Mouse (Mus musculus): ENCODE measurements around the gene Hbp1. TPM values are rescaled to one million over a fixed set of nuclear protein-coding genes. Genes with fewer than 3 reads are reported as not detected.

The Hbp1 gene
- polyA plus RNA-seq, 1 experiment from 2014 or later = 47.3 TPM

GRCm38 (mm10) chr12:31885084-31885483, 65.3 kb downstream of the Hbp1 start:
- Histone ChIP-seq H3K4me2 (ENCODE audit: low read depth, low read length) (no peak overlapping the region), H3K27me3 (ENCODE audit: insufficient read depth, low read length) (no peaks in the 10 kb centered on the region), H3K27ac (ENCODE audit: low read depth) (no peak overlapping the region), H3K9me3 (ENCODE audit: low read length) (no peaks in the 10 kb centered on the region), H3K4me3 (ENCODE audit: low read depth, low read length) (no peak overlapping the region), H3K36me3 (replicated peaks; ENCODE audit: insufficient read depth, low read length) (peaks cover 8% of the 10 kb centered on the region; the same call in 1 of the 2 replicates), H3K4me1 (ENCODE audit: insufficient read depth) (no peaks in the 10 kb centered on the region), H3K9ac (replicated peaks) (no peak overlapping the region)
- DNase-seq = no peak
- TF ChIP-seq EP300 (IDR thresholded peaks at IDR 0.05; ENCODE audit: low read depth) (no peak), CTCF (IDR thresholded peaks at IDR 0.05; ENCODE audit: low read depth) (no peak)
- WGBS (ENCODE audit: insufficient replicate concordance) = 79% methylated on average over 4 of the region's 4 CpGs
- no peak for ATAC-seq

DNA sequence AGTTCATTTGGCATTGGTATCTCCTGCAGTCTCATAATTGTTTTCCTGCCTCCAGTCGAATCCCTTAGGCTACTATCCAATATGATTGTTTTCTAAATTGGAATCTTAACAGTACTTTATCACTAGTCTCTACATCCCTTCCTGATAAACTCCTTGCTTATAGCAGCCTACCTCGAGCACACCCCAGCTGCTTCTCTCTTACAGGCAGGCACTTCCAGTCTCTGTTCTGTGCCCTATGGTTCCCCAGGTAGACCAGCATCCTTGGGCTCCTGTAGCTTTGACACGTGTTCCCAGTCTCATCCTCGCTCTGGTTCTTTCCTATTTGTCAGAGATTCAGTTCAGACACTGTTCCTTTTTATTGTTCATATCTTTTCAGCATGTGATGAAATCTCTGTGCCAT, 66.0 kb downstream of the Hbp1 start:
- ATAC-seq (no peak), DNase-seq (no peak)
- Histone ChIP-seq H3K9me3 (ENCODE audit: low read length) (no peaks in the 10 kb centered on the region), H3K4me2 (ENCODE audit: low read depth, low read length) (no peak overlapping the region), H3K9ac (replicated peaks) (no peak overlapping the region), H3K4me1 (ENCODE audit: insufficient read depth) (no peaks in the 10 kb centered on the region), H3K27ac (ENCODE audit: low read depth) (no peak overlapping the region), H3K27me3 (ENCODE audit: insufficient read depth, low read length) (no peaks in the 10 kb centered on the region), H3K36me3 (replicated peaks; ENCODE audit: insufficient read depth, low read length) (peaks cover 8% of the 10 kb centered on the region; the same call in 1 of the 2 replicates), H3K4me3 (ENCODE audit: low read depth, low read length) (no peak overlapping the region)
- TF ChIP-seq CTCF (IDR thresholded peaks at IDR 0.05; ENCODE audit: low read depth) (no peak), EP300 (IDR thresholded peaks at IDR 0.05; ENCODE audit: low read depth) (no peak)
- WGBS (ENCODE audit: insufficient replicate concordance) = 74% methylated on average over 4 of the region's 4 CpGs

- H3K9me3 ChIP-seq (ENCODE audit: low read length) = no peaks in the 10 kb centered on the region
- 53% methylated on average over 1 of the region's 1 CpGs for WGBS (ENCODE audit: insufficient replicate concordance)
- H3K4me2 ChIP-seq (ENCODE audit: low read depth, low read length) = no peak overlapping the region
- H3K27me3 ChIP-seq (ENCODE audit: insufficient read depth, low read length) = no peaks in the 10 kb centered on the region
- no peak for DNase-seq
- H3K9ac ChIP-seq (replicated peaks) = no peak overlapping the region
- no peak overlapping the region for H3K4me3 ChIP-seq (ENCODE audit: low read depth, low read length)
- no peaks in the 10 kb centered on the region for H3K4me1 ChIP-seq (ENCODE audit: insufficient read depth)
- peaks cover 8% of the 10 kb centered on the region; the same call in 1 of the 2 replicates for H3K36me3 ChIP-seq (replicated peaks; ENCODE audit: insufficient read depth, low read length)
- no peak for ATAC-seq
- TF ChIP-seq CTCF (IDR thresholded peaks at IDR 0.05; ENCODE audit: low read depth) = no peak
- no peak for TF ChIP-seq EP300 (IDR thresholded peaks at IDR 0.05; ENCODE audit: low read depth)
- H3K27ac ChIP-seq (ENCODE audit: low read depth) = no peak overlapping the region
Measured at GRCm38 (mm10) chr12:31882736-31883135, 67.6 kb downstream of the Hbp1 start.

GRCm38 (mm10) chr12:31876775-31877174, 73.6 kb downstream of the Hbp1 start:
- no peak overlapping the region for H3K27ac ChIP-seq (ENCODE audit: low read depth)
- H3K4me3 ChIP-seq (ENCODE audit: low read depth, low read length) = no peak overlapping the region
- no peaks in the 10 kb centered on the region for H3K9me3 ChIP-seq (ENCODE audit: low read length)
- H3K4me1 ChIP-seq (ENCODE audit: insufficient read depth) = no peaks in the 10 kb centered on the region
- no peaks in the 10 kb centered on the region for H3K27me3 ChIP-seq (ENCODE audit: insufficient read depth, low read length)
- 81% methylated on average over 4 of the region's 4 CpGs for WGBS (ENCODE audit: insufficient replicate concordance)
- ATAC-seq (no peak), DNase-seq (no peak)
- no peak for TF ChIP-seq EP300 (IDR thresholded peaks at IDR 0.05; ENCODE audit: low read depth)
- TF ChIP-seq CTCF (IDR thresholded peaks at IDR 0.05; ENCODE audit: low read depth) = no peak
- no peak overlapping the region for H3K4me2 ChIP-seq (ENCODE audit: low read depth, low read length)
- H3K36me3 ChIP-seq (replicated peaks; ENCODE audit: insufficient read depth, low read length) = no peaks in the 10 kb centered on the region
- H3K9ac ChIP-seq (replicated peaks) = no peak overlapping the region

Other genes with a start within 250 kb of the Hbp1 start
- gene Gpr22, start 236.6 kb downstream of the Hbp1 start, polyA plus RNA-seq (2015; fragmentation: Nextera tagmentation; extraction: Ambion mirVana) = 0.08 TPM in 2 replicates
- gene Prkar2b, start 110.8 kb upstream of the Hbp1 start, polyA plus RNA-seq (2015; fragmentation: Nextera tagmentation; extraction: Ambion mirVana) = 34.0 and 34.6 TPM in 2 replicates

Data from liver, postnatal 0 days (tissue).